Mouse (Mus musculus): ENCODE measurements around the gene Tmem9. TPM values are rescaled to one million over a fixed set of nuclear protein-coding genes. Genes with fewer than 3 reads are reported as not detected.

The Tmem9 gene
- polyA plus RNA-seq, 1 experiment from 2014 or later = 116 TPM

- H3K27ac ChIP-seq = no peak overlapping the region
- H3K27me3 ChIP-seq (ENCODE audit: control insufficient read depth, insufficient read depth, low read length) = peaks cover 18% of the 10 kb centered on the region
- ATAC-seq (ENCODE audit: low FRiP score) = 0 out of 2 replicates have a peak, but pooled peaks have one; percentile 18
- no peaks in the 10 kb centered on the region for H3K36me3 ChIP-seq (replicated peaks; ENCODE audit: control insufficient read depth, insufficient read depth)
- H3K9me3 ChIP-seq (ENCODE audit: control insufficient read depth, low read length) = no peaks in the 10 kb centered on the region
- H3K4me3 ChIP-seq (replicated peaks; ENCODE audit: low read length) = no peak overlapping the region
- H3K4me1 ChIP-seq (replicated peaks; ENCODE audit: control insufficient read depth, insufficient read depth, low read length) = peaks cover 4% of the 10 kb centered on the region; the same call in 1 of the 2 replicates
- 18% methylated on average over 4 of the region's 4 CpGs for WGBS
- peak; percentile 78 for DNase-seq (ENCODE audit: low spot score)
- no peak overlapping the region for H3K4me2 ChIP-seq (replicated peaks)
- H3K9ac ChIP-seq = no peak overlapping the region
Observed at GRCm38 (mm10) chr1:136045774-136046173, 37.8 kb downstream of the Tmem9 start.

- H3K27me3 ChIP-seq (ENCODE audit: control insufficient read depth, insufficient read depth, low read length) = peaks cover 24% of the 10 kb centered on the region
- WGBS = 6% methylated on average over 2 of the region's 2 CpGs
Observed at GRCm38 (mm10) chr1:136047432-136047831, 39.5 kb downstream of the Tmem9 start.

GRCm38 (mm10) chr1:136047894-136048293, 39.9 kb downstream of the Tmem9 start:
- 76% methylated on average over 9 of the region's 9 CpGs for WGBS
- Histone ChIP-seq H3K4me3 (replicated peaks; ENCODE audit: low read length) (no peak overlapping the region), H3K9me3 (ENCODE audit: control insufficient read depth, low read length) (no peaks in the 10 kb centered on the region), H3K4me1 (replicated peaks; ENCODE audit: control insufficient read depth, insufficient read depth, low read length) (0 out of 2 replicates have a peak, but pooled peaks cover 9% of the 10 kb centered on the region), H3K27ac (no peak overlapping the region), H3K9ac (no peak overlapping the region), H3K27me3 (ENCODE audit: control insufficient read depth, insufficient read depth, low read length) (peaks cover 24% of the 10 kb centered on the region), H3K36me3 (replicated peaks; ENCODE audit: control insufficient read depth, insufficient read depth) (no peaks in the 10 kb centered on the region), H3K4me2 (replicated peaks) (no peak overlapping the region)
- DNase-seq (ENCODE audit: low spot score) (no peak), ATAC-seq (ENCODE audit: low FRiP score) (no peak)

More at GRCm38 (mm10) chr1:136047432-136047831, 39.5 kb downstream of the Tmem9 start:
- no peaks in the 10 kb centered on the region for H3K36me3 ChIP-seq (replicated peaks; ENCODE audit: control insufficient read depth, insufficient read depth)
- DNase-seq (ENCODE audit: low spot score) = no peak
- no peak overlapping the region for H3K9ac ChIP-seq
- H3K4me2 ChIP-seq (replicated peaks) = no peak overlapping the region
- 0 out of 2 replicates have a peak, but pooled peaks cover 9% of the 10 kb centered on the region for H3K4me1 ChIP-seq (replicated peaks; ENCODE audit: control insufficient read depth, insufficient read depth, low read length)
- H3K27ac ChIP-seq = no peak overlapping the region
- no peak overlapping the region for H3K4me3 ChIP-seq (replicated peaks; ENCODE audit: low read length)
- H3K9me3 ChIP-seq (ENCODE audit: control insufficient read depth, low read length) = no peaks in the 10 kb centered on the region
- no peak for ATAC-seq (ENCODE audit: low FRiP score)

GRCm38 (mm10) chr1:136050312-136051012, 42.5 kb downstream of the Tmem9 start, which contains the start of gene Ascl5:
Ascl5 (plus strand) TSS chr1:136050804.
- WGBS = 19% methylated on average over 29 of the region's 29 CpGs
- Histone ChIP-seq H3K4me1 (replicated peaks; ENCODE audit: control insufficient read depth, insufficient read depth, low read length) (0 out of 2 replicates have a peak, but pooled peaks cover 9% of the 10 kb centered on the region), H3K27me3 (ENCODE audit: control insufficient read depth, insufficient read depth, low read length) (peaks cover 24% of the 10 kb centered on the region), H3K9me3 (ENCODE audit: control insufficient read depth, low read length) (no peaks in the 10 kb centered on the region), H3K36me3 (replicated peaks; ENCODE audit: control insufficient read depth, insufficient read depth) (no peaks in the 10 kb centered on the region), H3K4me3 (replicated peaks; ENCODE audit: low read length) (peak within 1 kb of the TSS; percentile 36), H3K4me2 (replicated peaks) (peak within 1 kb of the TSS; percentile 58), H3K27ac (no peak within 1 kb of the TSS), H3K9ac (peak within 1 kb of the TSS; percentile 46)
- DNase-seq (ENCODE audit: low spot score) = no peak
- ATAC-seq (ENCODE audit: low FRiP score) = no peak

GRCm38 (mm10) chr1:136051013-136051315, 43.0 kb downstream of the Tmem9 start:
- peak; percentile 52 for DNase-seq (ENCODE audit: low spot score)
- ATAC-seq (ENCODE audit: low FRiP score) = peak; percentile 60
- H3K36me3 ChIP-seq (replicated peaks; ENCODE audit: control insufficient read depth, insufficient read depth) = no peaks in the 10 kb centered on the region
- H3K9me3 ChIP-seq (ENCODE audit: control insufficient read depth, low read length) = no peaks in the 10 kb centered on the region
- H3K4me1 ChIP-seq (replicated peaks; ENCODE audit: control insufficient read depth, insufficient read depth, low read length) = 0 out of 2 replicates have a peak, but pooled peaks cover 9% of the 10 kb centered on the region
- H3K4me2 ChIP-seq (replicated peaks) = peak overlapping the region; percentile 58
- H3K27me3 ChIP-seq (ENCODE audit: control insufficient read depth, insufficient read depth, low read length) = peaks cover 24% of the 10 kb centered on the region
- peak overlapping the region; percentile 36 for H3K4me3 ChIP-seq (replicated peaks; ENCODE audit: low read length)
- H3K27ac ChIP-seq = no peak overlapping the region
- peak overlapping the region; percentile 46 for H3K9ac ChIP-seq
- WGBS = under 1% methylated on average over 36 of the region's 36 CpGs

GRCm38 (mm10) chr1:136051465-136051864, 43.5 kb downstream of the Tmem9 start:
- peaks cover 24% of the 10 kb centered on the region for H3K27me3 ChIP-seq (ENCODE audit: control insufficient read depth, insufficient read depth, low read length)
- no peak overlapping the region for H3K27ac ChIP-seq

GRCm38 (mm10) chr1:136052547-136052946, 44.6 kb downstream of the Tmem9 start, which contains the start of gene Cacna1s:
Cacna1s (plus strand) TSS chr1:136052750.
- 44% methylated on average over 11 of the region's 11 CpGs for WGBS
- Histone ChIP-seq H3K9me3 (ENCODE audit: control insufficient read depth, low read length) (no peaks in the 10 kb centered on the region), H3K36me3 (replicated peaks; ENCODE audit: control insufficient read depth, insufficient read depth) (no peaks in the 10 kb centered on the region), H3K4me2 (replicated peaks) (no peak within 1 kb of the TSS), H3K9ac (no peak within 1 kb of the TSS), H3K27me3 (ENCODE audit: control insufficient read depth, insufficient read depth, low read length) (peaks cover 24% of the 10 kb centered on the region), H3K4me3 (replicated peaks; ENCODE audit: low read length) (no peak within 1 kb of the TSS), H3K4me1 (replicated peaks; ENCODE audit: control insufficient read depth, insufficient read depth, low read length) (peaks cover 20% of the 10 kb centered on the region; the same call in 1 of the 2 replicates), H3K27ac (no peak within 1 kb of the TSS)
- ATAC-seq (ENCODE audit: low FRiP score) (no peak), DNase-seq (ENCODE audit: low spot score) (no peak)

More at GRCm38 (mm10) chr1:136051465-136051864, 43.5 kb downstream of the Tmem9 start:
- peak overlapping the region; percentile 58 for H3K4me2 ChIP-seq (replicated peaks)
- ATAC-seq (ENCODE audit: low FRiP score) = peak; percentile 83
- no peaks in the 10 kb centered on the region for H3K9me3 ChIP-seq (ENCODE audit: control insufficient read depth, low read length)
- peak overlapping the region; percentile 46; the same call in 1 of the 2 replicates for H3K9ac ChIP-seq
- WGBS = 3% methylated on average over 6 of the region's 6 CpGs
- peak; percentile 86 for DNase-seq (ENCODE audit: low spot score)
- peaks cover 14% of the 10 kb centered on the region; the same call in 1 of the 2 replicates for H3K4me1 ChIP-seq (replicated peaks; ENCODE audit: control insufficient read depth, insufficient read depth, low read length)
- peak overlapping the region; percentile 36 for H3K4me3 ChIP-seq (replicated peaks; ENCODE audit: low read length)
- no peaks in the 10 kb centered on the region for H3K36me3 ChIP-seq (replicated peaks; ENCODE audit: control insufficient read depth, insufficient read depth)

- no peak overlapping the region for H3K9ac ChIP-seq
- DNase-seq (ENCODE audit: low spot score) (peak; percentile 30), ATAC-seq (ENCODE audit: low FRiP score) (no peak; the same call in 1 of the 2 replicates)
- no peaks in the 10 kb centered on the region for H3K36me3 ChIP-seq (replicated peaks; ENCODE audit: control insufficient read depth, insufficient read depth)
- H3K4me1 ChIP-seq (replicated peaks; ENCODE audit: control insufficient read depth, insufficient read depth, low read length) = peaks cover 17% of the 10 kb centered on the region; the same call in 1 of the 2 replicates
- H3K27ac ChIP-seq = no peak overlapping the region
- no peak overlapping the region for H3K4me2 ChIP-seq (replicated peaks)
- no peak overlapping the region for H3K4me3 ChIP-seq (replicated peaks; ENCODE audit: low read length)
- peaks cover 6% of the 10 kb centered on the region for H3K27me3 ChIP-seq (ENCODE audit: control insufficient read depth, insufficient read depth, low read length)
- H3K9me3 ChIP-seq (ENCODE audit: control insufficient read depth, low read length) = no peaks in the 10 kb centered on the region
- 49% methylated on average over 3 of the region's 3 CpGs for WGBS
Observed at GRCm38 (mm10) chr1:136055771-136056170, 47.8 kb downstream of the Tmem9 start.

GRCm38 (mm10) chr1:136058594-136058993, 50.6 kb downstream of the Tmem9 start:
- no peak for ATAC-seq (ENCODE audit: low FRiP score)
- WGBS = 53% methylated on average over 3 of the region's 3 CpGs
- no peak overlapping the region for H3K27ac ChIP-seq

More at GRCm38 (mm10) chr1:136058594-136058993, 50.6 kb downstream of the Tmem9 start:
- no peaks in the 10 kb centered on the region for H3K27me3 ChIP-seq (ENCODE audit: control insufficient read depth, insufficient read depth, low read length)
- no peak overlapping the region for H3K4me3 ChIP-seq (replicated peaks; ENCODE audit: low read length)
- H3K9ac ChIP-seq = no peak overlapping the region
- H3K4me2 ChIP-seq (replicated peaks) = no peak overlapping the region
- no peaks in the 10 kb centered on the region for H3K36me3 ChIP-seq (replicated peaks; ENCODE audit: control insufficient read depth, insufficient read depth)
- H3K9me3 ChIP-seq (ENCODE audit: control insufficient read depth, low read length) = no peaks in the 10 kb centered on the region
- DNase-seq (ENCODE audit: low spot score) = no peak
- H3K4me1 ChIP-seq (replicated peaks; ENCODE audit: control insufficient read depth, insufficient read depth, low read length) = peaks cover 11% of the 10 kb centered on the region; the same call in 1 of the 2 replicates

Measured in hindbrain, embryonic 14.5 days (tissue).